Mouse (Mus musculus) megakaryocyte, embryonic 14.5 days (primary cell): Measurements from ENCODE around the gene Hoxa6.

Experiments
- FLI1 ChIP-seq: IDR thresholded peaks from 2 replicates; pipeline ENCODE4 v1.6.1; 2012; ENCODE audit warnings: low read length, inconsistent platforms, mixed read lengths
- GATA1 ChIP-seq: IDR thresholded peaks from 3 replicates; pipeline ENCODE4 v1.6.1; 2012; ENCODE audit warnings: mixed read lengths, low read length, inconsistent platforms, borderline replicate concordance

DNA sequence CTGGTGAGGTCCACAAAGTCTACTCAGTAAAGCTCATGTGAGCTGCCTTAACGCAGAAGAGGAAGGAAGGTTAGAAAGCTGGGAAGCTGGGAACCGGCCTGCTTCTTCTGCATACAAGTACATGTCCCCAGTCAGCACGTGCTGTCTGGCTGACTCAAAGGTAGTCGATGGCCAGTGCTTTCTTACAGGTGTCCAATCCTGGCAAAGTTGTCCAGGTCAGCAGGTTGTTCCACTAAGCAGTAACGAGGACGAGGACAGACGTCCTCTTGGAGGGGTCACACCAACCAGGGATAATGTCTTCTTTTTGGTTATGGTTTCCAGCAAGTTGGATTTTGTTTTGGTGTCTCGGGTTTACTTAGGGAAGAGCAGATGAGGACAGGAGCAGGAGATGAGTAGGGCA is 18.6 kb downstream of the Hoxa6 start:
- no peak for TF ChIP-seq FLI1
- TF ChIP-seq GATA1 = no peak
